Mouse (Mus musculus) c-Kit-positive CD71-negative TER-119-negative erythroid progenitor cells, embryonic 14.5 days (primary cell): ENCODE measurements around the gene Abcd3.

Experiments
- DNase-seq: peaks from one replicate; pipeline ENCODE4 v3.0.0-alpha.2; 2013; ENCODE audit warnings: low read depth

Abcd3 gene

GRCm38 (mm10) chr3:121814877-121815548 is at the start of gene Abcd3:
Gene Abcd3, minus strand, starts transcription at chr3:121815302.
- peak; percentile 62 for DNase-seq

GRCm38 (mm10) chr3:121859142-121859541 is 44.0 kb upstream of the Abcd3 start:
- no peak for DNase-seq

GRCm38 (mm10) chr3:121856131-121856530 is 41.0 kb upstream of the Abcd3 start:
- DNase-seq = no peak

GRCm38 (mm10) chr3:121853781-121854520 is 38.8 kb upstream of the Abcd3 start:
- DNase-seq = no peak

- no peak for DNase-seq
These were observed 37.1 kb upstream of the Abcd3 start for GRCm38 (mm10) chr3:121852074-121852826.

GRCm38 (mm10) chr3:121851006-121851405 is 35.9 kb upstream of the Abcd3 start:
- DNase-seq = no peak

- DNase-seq = no peak
These were observed 35.3 kb upstream of the Abcd3 start for GRCm38 (mm10) chr3:121850381-121850780.

GRCm38 (mm10) chr3:121847296-121847695 is 32.2 kb upstream of the Abcd3 start:
- no peak for DNase-seq

- DNase-seq = no peak
These were observed 29.6 kb upstream of the Abcd3 start for GRCm38 (mm10) chr3:121844658-121845057.

GRCm38 (mm10) chr3:121844013-121844412 is 28.9 kb upstream of the Abcd3 start:
- no peak for DNase-seq

GRCm38 (mm10) chr3:121843254-121843653 is 28.2 kb upstream of the Abcd3 start:
- no peak for DNase-seq

- no peak for DNase-seq
These were observed 27.3 kb upstream of the Abcd3 start for GRCm38 (mm10) chr3:121842306-121842860.

- no peak for DNase-seq
These were observed 26.4 kb upstream of the Abcd3 start for GRCm38 (mm10) chr3:121841412-121842014.

GRCm38 (mm10) chr3:121840351-121840750 is 25.2 kb upstream of the Abcd3 start:
- no peak for DNase-seq

- DNase-seq = no peak
These were observed 19.6 kb upstream of the Abcd3 start for GRCm38 (mm10) chr3:121834732-121835131.

GRCm38 (mm10) chr3:121834250-121834649 is 19.1 kb upstream of the Abcd3 start:
- DNase-seq = no peak

GRCm38 (mm10) chr3:121825092-121825491 is 10.0 kb upstream of the Abcd3 start:
- DNase-seq = no peak

GRCm38 (mm10) chr3:121824319-121824718 is 9.2 kb upstream of the Abcd3 start:
- no peak for DNase-seq

- DNase-seq = no peak
These were observed 7.5 kb upstream of the Abcd3 start for GRCm38 (mm10) chr3:121822643-121823042.

GRCm38 (mm10) chr3:121821559-121822143 is 6.5 kb upstream of the Abcd3 start:
- no peak for DNase-seq

- DNase-seq = no peak
These were observed 4.6 kb upstream of the Abcd3 start for GRCm38 (mm10) chr3:121819693-121820200.
